Mouse (Mus musculus) heart, postnatal 0 days (tissue): ENCODE measurements around the gene Aimp2.

Source experiments
- CTCF ChIP-seq: IDR thresholded peaks from 2 replicates; pipeline ENCODE4 v1.5.1; 2016; ENCODE audit warnings: antibody characterized with exemption, control low read depth, low read depth
- EP300 ChIP-seq: IDR thresholded peaks from 2 replicates; pipeline ENCODE4 v1.6.1; 2016; ENCODE audit warnings: antibody characterized with exemption, low read depth

GRCm38 (mm10) chr5:143890741-143891140 is 18.9 kb downstream of the Aimp2 start:
- TF ChIP-seq CTCF (no peak), EP300 (no peak)
